Mouse (Mus musculus) limb, embryonic 10.5 days (tissue): ENCODE measurements at regions not wholly inside any gene's neighbourhood (a gene's known extent, or its start where the extent isn't known, plus 50 kb on each side); places are given as distances from the start of the nearest gene placed in this dataset.

Source experiments
- DNase-seq: peaks from one replicate; pipeline ENCODE4 v3.0.0-alpha.2; 2017; ENCODE audit warnings: low spot score
- H3K27ac ChIP-seq: fragments of 300-500 bp; sonication (generic); 2 replicates; pipeline ENCODE4 v1.5.1; 2016; ENCODE audit warnings: mild to moderate bottlenecking
- H3K27me3 ChIP-seq: fragments of 300-500 bp; sonication (generic); 2 replicates; pipeline ENCODE4 v1.6.1; 2016; ENCODE audit warnings: low read depth, mild to moderate bottlenecking; ENCODE audit not compliant: poor library complexity, severe bottlenecking
- H3K36me3 ChIP-seq: fragments of 300-500 bp; sonication (generic); 2 replicates; pipeline ENCODE4 v1.6.1; 2016; ENCODE audit warnings: mild to moderate bottlenecking, moderate library complexity
- H3K4me1 ChIP-seq: fragments of 300-500 bp; sonication (generic); 2 replicates; pipeline ENCODE4 v1.6.1; 2016
- H3K4me3 ChIP-seq: fragments of 300-500 bp; sonication (generic); 2 replicates; pipeline ENCODE4 v1.5.1; 2016; ENCODE audit warnings: mild to moderate bottlenecking, moderate library complexity
- H3K9me3 ChIP-seq: fragments of 300-500 bp; sonication (generic); replicated peaks from 2 replicates; pipeline ENCODE4 v1.6.1; 2016; ENCODE audit warnings: mild to moderate bottlenecking
- WGBS: fragments of 180-500 bp; shearing (Covaris S2); methylation state at CpG from one replicate; pipeline ENCODE4 v1.1.7; 2016; 5-methylcytosine and 5-hydroxymethylcytosine counted together

- H3K27ac ChIP-seq = no peak overlapping the region
- H3K9me3 ChIP-seq = no peaks in the 10 kb centered on the region
- WGBS = 69% methylated on average over 7 of the region's 7 CpGs
- no peaks in the 10 kb centered on the region for H3K27me3 ChIP-seq
- peaks cover 5% of the 10 kb centered on the region; the same call in 1 of the 2 replicates for H3K4me1 ChIP-seq
- H3K36me3 ChIP-seq = no peaks in the 10 kb centered on the region
- no peak for DNase-seq
- no peak overlapping the region for H3K4me3 ChIP-seq
Observed at GRCm38 (mm10) chr17:59429189-59429588, 416.0 kb upstream of the Nudt12 start.

GRCm38 (mm10) chr17:59421489-59421888, 408.3 kb upstream of the Nudt12 start:
- H3K27me3 ChIP-seq = no peaks in the 10 kb centered on the region
- 31% methylated on average over 14 of the region's 14 CpGs for WGBS
- peaks cover 18% of the 10 kb centered on the region; the same call in 1 of the 2 replicates for H3K4me1 ChIP-seq
- H3K9me3 ChIP-seq = no peaks in the 10 kb centered on the region
- H3K27ac ChIP-seq = no peak overlapping the region
- peak; percentile 48 for DNase-seq
- H3K36me3 ChIP-seq = no peaks in the 10 kb centered on the region
- peak overlapping the region; percentile 17; the same call in 1 of the 2 replicates for H3K4me3 ChIP-seq

- no peaks in the 10 kb centered on the region for H3K9me3 ChIP-seq
- no peaks in the 10 kb centered on the region for H3K4me1 ChIP-seq
- H3K36me3 ChIP-seq = no peaks in the 10 kb centered on the region
- 83% methylated on average over 2 of the region's 2 CpGs for WGBS
- DNase-seq = no peak
- no peaks in the 10 kb centered on the region for H3K27me3 ChIP-seq
- no peak overlapping the region for H3K4me3 ChIP-seq
- no peak overlapping the region for H3K27ac ChIP-seq
Observed at GRCm38 (mm10) chr17:59409315-59409714, 396.1 kb upstream of the Nudt12 start.

- Histone ChIP-seq H3K4me1 (no peaks in the 10 kb centered on the region), H3K27me3 (no peaks in the 10 kb centered on the region), H3K4me3 (no peak overlapping the region), H3K27ac (no peak overlapping the region), H3K36me3 (no peaks in the 10 kb centered on the region), H3K9me3 (no peaks in the 10 kb centered on the region)
- WGBS = 86% methylated on average over 1 of the region's 1 CpGs
- DNase-seq = no peak
Observed at GRCm38 (mm10) chr17:59404525-59404924, 391.4 kb upstream of the Nudt12 start.

- no peaks in the 10 kb centered on the region for H3K4me1 ChIP-seq
- no peak overlapping the region for H3K4me3 ChIP-seq
- H3K27ac ChIP-seq = no peak overlapping the region
- DNase-seq = no peak
- no peaks in the 10 kb centered on the region for H3K36me3 ChIP-seq
- no peaks in the 10 kb centered on the region for H3K9me3 ChIP-seq
- H3K27me3 ChIP-seq = no peaks in the 10 kb centered on the region
- WGBS = 95% methylated on average over 3 of the region's 3 CpGs
Observed at GRCm38 (mm10) chr17:59397404-59397803, 384.2 kb upstream of the Nudt12 start.

GRCm38 (mm10) chr17:59383107-59383438, 369.9 kb upstream of the Nudt12 start:
- Histone ChIP-seq H3K36me3 (no peaks in the 10 kb centered on the region), H3K27me3 (no peaks in the 10 kb centered on the region), H3K9me3 (no peaks in the 10 kb centered on the region), H3K4me1 (0 out of 2 replicates have a peak, but pooled peaks cover 3% of the 10 kb centered on the region), H3K4me3 (no peak overlapping the region), H3K27ac (no peak overlapping the region)
- DNase-seq = no peak
- WGBS = 94% methylated on average over 5 of the region's 5 CpGs

- Histone ChIP-seq H3K9me3 (no peaks in the 10 kb centered on the region), H3K4me1 (0 out of 2 replicates have a peak, but pooled peaks cover 3% of the 10 kb centered on the region), H3K4me3 (no peak overlapping the region), H3K27ac (no peak overlapping the region), H3K27me3 (no peaks in the 10 kb centered on the region), H3K36me3 (no peaks in the 10 kb centered on the region)
- DNase-seq = no peak
- 80% methylated on average over 7 of the region's 7 CpGs for WGBS
Observed at GRCm38 (mm10) chr17:59382225-59383106, 369.3 kb upstream of the Nudt12 start.

GRCm38 (mm10) chr17:59373505-59374106, 360.4 kb upstream of the Nudt12 start:
- Histone ChIP-seq H3K4me1 (peaks cover 5% of the 10 kb centered on the region; the same call in 1 of the 2 replicates), H3K27ac (no peak overlapping the region), H3K27me3 (no peaks in the 10 kb centered on the region), H3K36me3 (no peaks in the 10 kb centered on the region), H3K9me3 (no peaks in the 10 kb centered on the region), H3K4me3 (no peak overlapping the region)
- WGBS = 51% methylated on average over 7 of the region's 7 CpGs
- DNase-seq = no peak

GRCm38 (mm10) chr17:59369624-59370541, 356.7 kb upstream of the Nudt12 start:
- no peak overlapping the region for H3K27ac ChIP-seq
- no peaks in the 10 kb centered on the region for H3K27me3 ChIP-seq
- no peak overlapping the region for H3K4me3 ChIP-seq
- 90% methylated on average over 7 of the region's 7 CpGs for WGBS
- H3K9me3 ChIP-seq = no peaks in the 10 kb centered on the region
- H3K36me3 ChIP-seq = no peaks in the 10 kb centered on the region
- no peak for DNase-seq
- H3K4me1 ChIP-seq = peaks cover 13% of the 10 kb centered on the region

- Histone ChIP-seq H3K27me3 (no peaks in the 10 kb centered on the region), H3K4me3 (no peak overlapping the region), H3K36me3 (no peaks in the 10 kb centered on the region), H3K9me3 (no peaks in the 10 kb centered on the region), H3K27ac (peak overlapping the region; percentile 61), H3K4me1 (peaks cover 27% of the 10 kb centered on the region)
- WGBS = 53% methylated on average over 2 of the region's 2 CpGs
- DNase-seq = no peak
Observed at GRCm38 (mm10) chr17:59365340-59365739, 352.2 kb upstream of the Nudt12 start.

GRCm38 (mm10) chr17:59362110-59362509, 348.9 kb upstream of the Nudt12 start:
- Histone ChIP-seq H3K27ac (peak overlapping the region; percentile 68; the same call in 1 of the 2 replicates), H3K4me3 (no peak overlapping the region), H3K4me1 (peaks cover 31% of the 10 kb centered on the region), H3K36me3 (no peaks in the 10 kb centered on the region), H3K9me3 (no peaks in the 10 kb centered on the region), H3K27me3 (no peaks in the 10 kb centered on the region)
- 72% methylated on average over 7 of the region's 7 CpGs for WGBS
- DNase-seq = no peak

- DNase-seq = peak; percentile 51
- 32% methylated on average over 9 of the region's 9 CpGs for WGBS
Observed at GRCm38 (mm10) chr17:59361119-59361518, 347.9 kb upstream of the Nudt12 start.

More at GRCm38 (mm10) chr17:59361119-59361518, 347.9 kb upstream of the Nudt12 start:
- Histone ChIP-seq H3K36me3 (no peaks in the 10 kb centered on the region), H3K9me3 (no peaks in the 10 kb centered on the region), H3K4me1 (peaks cover 31% of the 10 kb centered on the region), H3K27ac (no peak overlapping the region), H3K4me3 (no peak overlapping the region), H3K27me3 (no peaks in the 10 kb centered on the region)
